Mouse (Mus musculus) embryonic fibroblast, embryonic 13.5 days (primary cell): ENCODE data around the gene Dnaja3. TPM values are rescaled to one million over a fixed set of nuclear protein-coding genes. Genes with fewer than 3 reads are reported as not detected.

Source experiments
- H3K27ac ChIP-seq: 2 replicates; pipeline ENCODE4 v1.5.1; 2012; ENCODE audit warnings: low read length, control low read depth, inconsistent platforms; ENCODE audit not compliant: insufficient read depth
- H3K4me1 ChIP-seq: 2 replicates; pipeline ENCODE4 v1.6.1; 2011; ENCODE audit warnings: low read length; ENCODE audit not compliant: control insufficient read depth, insufficient read depth
- H3K4me3 ChIP-seq: 2 replicates; pipeline ENCODE4 v1.5.1; 2011; ENCODE audit warnings: mild to moderate bottlenecking, control low read depth, low read length; ENCODE audit not compliant: insufficient read depth
- CTCF ChIP-seq: IDR thresholded peaks from 2 replicates; pipeline ENCODE4 v1.5.1; 2011; ENCODE audit warnings: mild to moderate bottlenecking, control low read depth, low read length, moderate library complexity, borderline replicate concordance; ENCODE audit not compliant: insufficient read depth
- POLR2A ChIP-seq: IDR thresholded peaks from 2 replicates; pipeline ENCODE4 v1.6.1; 2011; ENCODE audit warnings: low read depth, mild to moderate bottlenecking, control low read depth, low read length, moderate library complexity
- polyA plus RNA-seq: library from polyadenylated mRNA; stranded (reverse); fragments of >200 nt; gene quantifications from 2 replicates; pipeline ENCODE4 v1.2.4, GENCODE M21; 2011; ENCODE audit warnings: low read depth; ENCODE audit not compliant: missing spikeins, insufficient read length

The Dnaja3 gene
- polyA plus RNA-seq, 1 experiment, result 47.6 TPM

DNA sequence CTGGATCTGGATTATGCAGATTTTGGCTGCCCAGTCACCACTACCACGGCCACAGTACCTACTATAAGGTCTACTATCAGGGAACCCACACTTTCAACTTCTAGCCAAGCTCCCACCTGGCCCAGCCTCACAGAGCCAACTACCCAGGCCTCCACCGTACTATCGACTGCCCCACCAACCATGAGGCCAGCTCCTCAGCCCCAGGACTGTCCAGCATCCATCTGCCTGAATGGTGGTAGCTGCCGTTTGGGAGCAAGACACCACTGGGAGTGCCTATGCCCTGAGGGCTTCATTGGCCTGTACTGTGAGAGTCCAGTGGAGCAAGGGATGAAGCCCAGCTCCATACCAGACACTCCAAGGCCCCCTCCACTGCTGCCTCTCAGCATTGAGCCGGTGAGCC lies 9.4 kb downstream of the Dnaja3 start:
- Histone ChIP-seq H3K27ac (0 out of 2 replicates have a peak overlapping the region, but pooled peaks have one; percentile 83), H3K4me3 (no peak overlapping the region), H3K4me1 (peaks cover 48% of the 10 kb centered on the region)
- TF ChIP-seq CTCF (no peak), POLR2A (no peak)

DNA sequence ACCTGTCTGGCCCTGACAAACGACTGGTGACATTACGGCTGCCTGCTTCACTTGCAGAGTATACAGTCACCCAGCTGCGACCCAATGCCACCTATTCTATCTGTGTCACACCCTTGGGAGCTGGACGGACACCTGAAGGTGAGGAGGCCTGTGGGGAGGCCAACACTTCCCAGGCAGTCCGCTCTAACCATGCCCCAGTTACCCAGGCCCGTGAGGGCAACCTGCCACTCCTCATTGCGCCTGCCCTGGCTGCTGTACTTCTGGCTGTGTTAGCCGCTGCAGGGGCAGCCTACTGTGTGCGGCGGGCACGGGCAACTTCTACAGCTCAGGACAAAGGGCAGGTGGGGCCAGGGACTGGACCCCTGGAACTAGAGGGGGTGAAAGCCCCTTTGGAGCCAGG lies 9.9 kb downstream of the Dnaja3 start:
- no peak for TF ChIP-seq CTCF
- no peak for TF ChIP-seq POLR2A
- H3K27ac ChIP-seq, result peak overlapping the region; percentile 70
- H3K4me3 ChIP-seq, result no peak overlapping the region
- H3K4me1 ChIP-seq, result peaks cover 45% of the 10 kb centered on the region

DNA sequence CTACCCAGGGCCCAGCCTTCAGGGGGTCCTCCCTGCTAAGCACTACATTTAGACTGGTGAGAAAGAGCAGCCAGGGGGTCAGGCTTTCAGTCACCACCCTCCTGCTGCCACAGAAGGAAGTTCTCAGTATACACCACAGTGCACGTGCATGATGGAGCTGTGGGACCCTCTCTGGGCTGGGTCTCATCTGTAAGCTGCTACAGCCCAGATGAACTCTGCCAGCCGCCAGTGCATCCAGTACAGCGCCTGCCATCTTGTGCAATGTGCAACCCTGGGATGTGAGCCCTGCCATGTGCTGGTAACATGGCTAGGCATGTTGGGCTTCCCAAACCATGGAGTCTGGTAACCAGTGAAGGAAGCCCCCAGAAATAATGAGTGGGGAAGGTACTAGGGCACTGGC lies 10.4 kb downstream of the Dnaja3 start:
- Histone ChIP-seq H3K27ac (peak overlapping the region; percentile 70), H3K4me3 (no peak overlapping the region), H3K4me1 (peaks cover 45% of the 10 kb centered on the region)
- TF ChIP-seq CTCF (no peak), POLR2A (no peak)

- TF ChIP-seq POLR2A (0 out of 2 replicates have a peak, but pooled peaks have one; percentile 14), CTCF (no peak)
- H3K27ac ChIP-seq, result peak overlapping the region; percentile 70
- no peak overlapping the region for H3K4me3 ChIP-seq
- peaks cover 45% of the 10 kb centered on the region for H3K4me1 ChIP-seq
Measured at GRCm38 (mm10) chr16:4651081-4651480, 11.3 kb downstream of the Dnaja3 start.

DNA sequence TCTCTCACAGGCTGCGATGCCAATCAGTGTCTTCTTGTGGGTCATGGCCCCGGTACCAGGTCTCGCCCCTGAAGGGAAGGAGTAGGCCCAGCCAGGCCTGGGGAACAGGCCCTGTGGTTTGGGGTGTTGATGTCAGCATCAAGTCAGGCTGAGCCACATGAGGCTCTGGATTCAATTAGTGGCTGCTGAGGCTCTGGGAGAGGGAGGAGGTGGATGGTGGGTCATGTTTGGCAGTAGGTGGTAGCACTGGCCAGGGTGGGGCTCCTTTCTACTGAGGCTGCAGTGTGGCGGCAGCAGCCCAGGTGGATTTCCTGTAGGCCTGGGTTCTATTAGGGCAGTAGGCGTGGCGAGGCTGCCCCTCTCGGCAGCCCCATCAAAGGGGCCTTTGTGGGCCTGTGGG lies 11.8 kb downstream of the Dnaja3 start:
- Histone ChIP-seq H3K4me1 (peaks cover 42% of the 10 kb centered on the region), H3K27ac (peak overlapping the region; percentile 70), H3K4me3 (no peak overlapping the region)
- no peak for TF ChIP-seq CTCF
- no peak for TF ChIP-seq POLR2A

- no peak for TF ChIP-seq CTCF
- no peak for TF ChIP-seq POLR2A
- Histone ChIP-seq H3K4me3 (no peak overlapping the region), H3K27ac (peak overlapping the region; percentile 70), H3K4me1 (peaks cover 33% of the 10 kb centered on the region)
Measured at GRCm38 (mm10) chr16:4652707-4653416, 13.1 kb downstream of the Dnaja3 start.

DNA sequence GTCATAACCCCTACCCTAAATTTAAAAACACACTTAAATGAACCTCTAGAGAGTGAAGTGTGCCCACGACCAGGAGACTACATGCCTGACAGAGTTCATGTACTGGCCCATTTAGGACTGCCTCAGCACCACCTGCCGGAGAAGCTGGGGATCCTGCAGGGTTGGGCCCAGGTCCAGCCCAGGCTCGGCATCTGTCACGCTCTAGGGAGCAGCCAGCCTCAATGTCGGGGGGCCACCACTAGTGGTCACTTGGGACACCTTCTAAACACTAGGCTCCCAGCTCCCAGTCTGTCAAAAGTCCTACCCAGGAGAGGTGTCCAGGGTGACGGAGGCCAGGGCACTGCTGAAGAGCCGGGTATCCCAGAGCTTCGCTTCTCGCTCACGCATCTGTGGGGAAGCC lies 14.9 kb downstream of the Dnaja3 start:
- Histone ChIP-seq H3K27ac (no peak overlapping the region; the same call in 1 of the 2 replicates), H3K4me1 (peaks cover 36% of the 10 kb centered on the region), H3K4me3 (no peak overlapping the region)
- no peak for TF ChIP-seq POLR2A
- TF ChIP-seq CTCF, result no peak

DNA sequence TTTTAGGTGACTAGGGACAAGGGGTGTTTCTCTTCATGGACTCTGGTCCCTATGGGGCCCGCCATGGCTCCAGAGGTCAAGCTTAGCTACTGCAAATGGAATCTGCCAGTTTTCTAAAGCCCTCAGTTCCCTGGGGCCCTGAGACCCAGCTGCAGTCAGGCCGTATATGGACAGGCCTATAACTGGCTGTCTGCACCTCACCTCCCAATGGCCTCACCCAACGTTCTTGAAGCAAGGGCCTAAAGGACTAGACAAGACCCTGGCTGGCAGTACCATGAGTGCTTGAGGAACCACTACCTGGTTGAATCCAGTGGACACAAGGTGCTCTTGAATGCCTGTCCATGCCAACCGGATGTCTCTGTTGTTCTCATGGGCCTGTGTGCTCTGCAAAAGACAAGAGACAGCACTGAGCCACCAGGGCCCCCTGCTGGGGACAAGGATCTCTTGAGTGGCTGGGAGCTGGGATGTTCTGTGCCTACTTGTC lies 15.5 kb downstream of the Dnaja3 start:
- no peak overlapping the region for H3K4me3 ChIP-seq

GRCm38 (mm10) chr16:4655764-4656570 lies 16.2 kb downstream of the Dnaja3 start:
- TF ChIP-seq CTCF, result no peak

More for the DNA sequence above, 15.5 kb downstream of the Dnaja3 start:
- TF ChIP-seq CTCF (no peak), POLR2A (no peak)
- Histone ChIP-seq H3K4me1 (peaks cover 36% of the 10 kb centered on the region), H3K27ac (peak overlapping the region; percentile 26; the same call in 1 of the 2 replicates)

GRCm38 (mm10) chr16:4656571-4657081 lies 16.8 kb downstream of the Dnaja3 start:
- Histone ChIP-seq H3K4me3 (no peak overlapping the region), H3K4me1 (peaks cover 28% of the 10 kb centered on the region), H3K27ac (peak overlapping the region; percentile 10)
- no peak for TF ChIP-seq CTCF
- no peak for TF ChIP-seq POLR2A

More at GRCm38 (mm10) chr16:4655764-4656570, 16.2 kb downstream of the Dnaja3 start:
- H3K27ac ChIP-seq, result peak overlapping the region; percentile 26; the same call in 1 of the 2 replicates
- no peak overlapping the region for H3K4me3 ChIP-seq
- H3K4me1 ChIP-seq, result peaks cover 33% of the 10 kb centered on the region
